Mouse (Mus musculus) thymus, postnatal 14 days (tissue): ENCODE results near the gene Acot13.
"Not testable (repeated sequence)": the region's sequence is repeated elsewhere in the genome, so short reads cannot be mapped to it uniquely, and the experiment has no call there.

ENCODE experiments used
- DNase-seq: peaks from one replicate; pipeline ENCODE4 v3.0.0; 2021

The Acot13 gene

GRCm38 (mm10) chr13:24831353-24832130 is at the start of gene Acot13, which contains the start of gene Tdp2:
Gene Acot13, minus strand, starts transcription at chr13:24831540.
Gene Tdp2, plus strand, starts transcription at chr13:24831679.
- peak; percentile 97 for DNase-seq

GRCm38 (mm10) chr13:24880704-24881103 is 49.4 kb upstream of the Acot13 start:
- DNase-seq = no peak

GRCm38 (mm10) chr13:24880208-24880607 is 48.9 kb upstream of the Acot13 start:
- no peak for DNase-seq

GRCm38 (mm10) chr13:24879359-24880040 is 48.2 kb upstream of the Acot13 start:
- no peak for DNase-seq

GRCm38 (mm10) chr13:24868233-24868632 is 36.9 kb upstream of the Acot13 start:
- DNase-seq = no peak

GRCm38 (mm10) chr13:24867789-24868188 is 36.4 kb upstream of the Acot13 start:
- no peak for DNase-seq

- no peak for DNase-seq
Observed at GRCm38 (mm10) chr13:24866430-24867402, 35.4 kb upstream of the Acot13 start.

- peak; percentile 76 for DNase-seq
Observed at GRCm38 (mm10) chr13:24862520-24862919, 31.2 kb upstream of the Acot13 start.

GRCm38 (mm10) chr13:24862021-24862420 is 30.7 kb upstream of the Acot13 start:
- DNase-seq = no peak

GRCm38 (mm10) chr13:24861084-24861483 is 29.7 kb upstream of the Acot13 start:
- no peak for DNase-seq

- no peak for DNase-seq
Observed at GRCm38 (mm10) chr13:24859115-24859514, 27.8 kb upstream of the Acot13 start.

GRCm38 (mm10) chr13:24852570-24852969 is 21.2 kb upstream of the Acot13 start:
- DNase-seq = no peak

- no peak for DNase-seq
Observed at GRCm38 (mm10) chr13:24851989-24852388, 20.6 kb upstream of the Acot13 start.

GRCm38 (mm10) chr13:24849318-24849717 is 18.0 kb upstream of the Acot13 start:
- no peak for DNase-seq

GRCm38 (mm10) chr13:24844983-24845955 is 13.9 kb upstream of the Acot13 start, which contains the start of gene D130043K22Rik:
Gene D130043K22Rik, plus strand, starts transcription at chr13:24845135.
- peak; percentile 55 for DNase-seq

- no peak for DNase-seq
Observed at GRCm38 (mm10) chr13:24841702-24842101, 10.4 kb upstream of the Acot13 start.

- no peak for DNase-seq
Observed at GRCm38 (mm10) chr13:24839831-24840230, 8.5 kb upstream of the Acot13 start.

- DNase-seq = not testable (repeated sequence)
Observed at GRCm38 (mm10) chr13:24837765-24838164, 6.4 kb upstream of the Acot13 start.

- DNase-seq = no peak
Observed at GRCm38 (mm10) chr13:24832811-24833155, 1.4 kb upstream of the Acot13 start.

GRCm38 (mm10) chr13:24832131-24832810 is 931 bp upstream of the Acot13 start:
- no peak for DNase-seq

- DNase-seq = peak; percentile 17
Observed at GRCm38 (mm10) chr13:24830756-24831352, 486 bp downstream of the Acot13 start.
